Mouse (Mus musculus): Measurements from ENCODE around the gene Cog8.

Gene Cog8

GRCm38 (mm10) chr8:107056076-107056972, at the start of gene Cog8, which contains the start of gene Nip7:
Cog8 (minus strand) TSS chr8:107056689.
Nip7 (plus strand) TSS chr8:107056877.
- peak; percentile 97 for DNase-seq (ENCODE audit: low spot score)

DNA sequence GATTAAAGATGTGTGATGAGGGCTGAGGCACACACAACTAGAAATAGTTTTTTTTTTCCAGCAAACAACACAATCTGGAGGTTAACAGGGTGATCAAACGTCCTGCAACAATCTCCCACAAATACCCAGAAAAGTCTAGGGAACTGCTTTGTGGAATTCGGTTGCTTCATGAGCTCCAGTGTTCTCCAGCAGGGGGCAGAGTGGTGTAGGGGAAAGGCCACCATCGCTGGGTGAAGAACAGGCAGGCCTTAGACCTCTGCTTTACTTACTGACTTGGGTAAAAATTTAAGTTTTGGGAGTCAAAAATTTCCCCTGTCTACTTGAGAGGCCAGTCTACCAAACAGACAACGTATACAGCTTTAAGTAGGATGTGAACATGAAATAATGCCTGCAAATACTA, 48.1 kb upstream of the Cog8 start:
- peak; percentile 65 for DNase-seq (ENCODE audit: low spot score)

GRCm38 (mm10) chr8:107100635-107101034, 44.1 kb upstream of the Cog8 start:
- no peak for DNase-seq (ENCODE audit: low spot score)

- DNase-seq (ENCODE audit: low spot score): peak; percentile 95
Measured at GRCm38 (mm10) chr8:107096366-107097036, 40.0 kb upstream of the Cog8 start, which contains the start of gene Terf2. Terf2 (minus strand) TSS chr8:107096547.

DNA sequence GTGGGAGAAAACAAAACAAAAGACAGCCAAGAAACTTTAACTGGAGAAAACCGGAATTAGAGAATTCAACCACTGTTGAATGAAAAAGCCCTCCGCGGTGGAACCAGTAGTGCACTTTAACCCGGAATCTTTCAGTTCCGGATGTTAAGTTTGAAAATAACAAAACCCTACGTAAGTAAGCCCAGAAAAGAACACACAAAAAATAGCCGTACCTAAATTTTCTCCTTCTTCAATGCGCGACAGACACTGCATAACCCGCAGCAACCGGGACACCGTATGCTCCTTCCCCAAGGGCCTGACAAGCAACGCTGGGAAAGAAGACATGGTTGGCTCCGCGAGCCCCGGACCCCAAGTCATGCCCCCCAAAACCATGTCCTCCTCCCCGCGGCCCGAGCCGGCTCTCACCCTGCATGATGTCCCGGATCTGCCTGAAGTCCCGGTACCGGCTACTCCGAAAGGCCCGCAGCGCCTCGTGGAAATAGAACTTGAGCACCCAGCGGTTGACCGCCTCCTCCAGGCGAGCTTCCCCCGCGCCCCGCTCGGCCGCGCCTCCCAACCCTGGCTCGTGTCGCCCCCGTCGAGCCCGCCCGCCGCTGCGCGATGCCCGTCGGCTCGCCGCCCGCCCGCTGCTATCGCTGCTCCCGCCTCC, 39.4 kb upstream of the Cog8 start:
- no peak for DNase-seq (ENCODE audit: low spot score)

DNA sequence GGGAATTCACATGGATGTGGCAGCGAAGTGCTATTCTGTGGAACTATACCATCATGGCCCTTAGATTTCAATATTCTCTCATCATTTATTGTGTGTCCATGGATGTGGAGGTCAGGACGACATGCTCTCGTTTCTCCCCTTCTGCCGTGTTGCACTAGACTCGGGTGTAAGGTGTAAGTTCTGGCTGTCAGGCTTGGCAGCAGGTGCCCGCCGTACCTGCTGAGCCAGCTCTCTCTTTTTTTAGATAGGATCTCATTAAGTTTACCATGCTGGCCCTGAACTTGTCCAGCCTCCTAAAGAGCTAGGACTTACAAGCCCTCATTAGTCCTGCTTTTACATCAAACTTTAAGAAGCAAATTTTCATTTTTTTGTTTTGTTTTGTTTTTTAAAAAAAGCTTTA, 34.0 kb upstream of the Cog8 start:
- DNase-seq (ENCODE audit: low spot score): no peak

DNA sequence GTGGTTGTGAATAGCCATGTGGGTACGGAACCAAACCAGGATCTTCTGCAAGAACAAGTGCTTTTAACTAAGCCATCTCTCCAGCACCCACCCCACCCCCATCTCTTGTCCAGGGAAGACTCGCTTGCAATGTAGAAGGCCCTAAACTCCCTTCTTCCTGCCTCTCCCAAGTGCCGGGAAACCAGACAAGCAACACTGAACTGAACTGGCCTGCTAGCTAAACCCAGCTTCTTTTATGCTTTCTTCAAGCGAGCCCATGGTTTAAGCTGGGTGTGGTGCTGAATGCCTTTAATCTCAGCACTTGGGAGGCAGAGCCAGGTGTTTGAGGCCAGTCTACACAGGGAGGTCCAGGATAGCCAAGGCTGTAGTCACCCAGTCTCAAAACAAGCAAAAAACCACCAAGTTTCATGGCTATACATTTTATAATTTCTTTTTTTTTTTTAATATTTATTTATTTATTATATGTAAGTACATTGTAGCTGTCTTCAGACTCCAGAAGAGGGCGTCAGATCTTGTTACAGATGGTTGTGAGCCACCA, 32.1 kb upstream of the Cog8 start:
- no peak for DNase-seq (ENCODE audit: low spot score)

- no peak for DNase-seq (ENCODE audit: low spot score)
Measured at GRCm38 (mm10) chr8:107086018-107086417, 29.5 kb upstream of the Cog8 start.

DNA sequence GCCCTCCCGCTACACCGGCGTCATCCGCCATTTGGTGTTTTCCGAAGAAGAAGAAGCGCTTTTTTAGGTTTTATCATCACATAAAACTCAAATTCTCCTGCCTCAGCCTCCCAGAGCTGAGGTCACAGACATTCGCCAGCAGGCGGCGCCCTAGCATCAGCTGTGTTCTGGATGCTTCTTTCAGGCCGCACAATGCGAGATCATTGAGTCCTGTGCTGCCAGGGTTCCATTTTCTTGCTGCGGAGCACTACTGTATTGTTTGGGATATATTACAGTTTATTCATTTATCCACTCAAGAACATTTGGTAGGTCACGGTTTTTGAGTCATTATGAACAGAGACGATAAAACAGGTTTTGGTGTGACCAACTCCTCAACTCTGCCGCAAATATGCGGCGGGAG, 28.9 kb upstream of the Cog8 start:
- DNase-seq (ENCODE audit: low spot score): no peak

DNA sequence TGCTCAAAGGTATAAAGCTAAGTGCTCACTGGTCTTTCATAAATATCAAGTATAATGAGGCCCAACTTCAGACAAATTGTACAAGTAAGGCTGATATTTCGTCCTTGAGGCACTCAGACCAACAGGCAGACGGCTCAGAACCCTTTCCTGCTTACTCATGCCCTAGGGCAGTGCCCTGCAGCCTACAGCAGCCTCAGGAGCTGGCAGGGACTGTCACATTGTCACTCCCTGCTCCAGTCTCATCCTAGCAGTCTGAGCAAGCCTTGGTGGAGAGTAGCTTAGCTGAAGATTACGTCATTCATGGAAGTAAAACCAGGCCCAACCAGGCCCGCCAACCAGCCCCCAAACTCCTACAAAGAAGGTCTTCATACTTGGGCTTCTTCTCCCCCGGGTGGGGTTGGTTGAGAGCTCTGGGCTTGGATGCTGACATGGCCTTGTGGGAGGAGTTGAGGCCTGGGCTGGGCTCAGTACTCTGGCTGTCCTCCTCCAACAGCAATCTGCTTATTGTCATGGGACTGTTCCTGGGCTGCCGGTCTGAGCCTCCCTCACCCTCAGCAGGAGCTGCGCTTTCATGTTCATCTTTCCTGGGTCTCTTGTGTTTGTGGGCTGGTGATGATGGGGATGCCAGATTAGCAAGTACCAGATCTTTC, 19.9 kb upstream of the Cog8 start:
- DNase-seq (ENCODE audit: low spot score): no peak

DNA sequence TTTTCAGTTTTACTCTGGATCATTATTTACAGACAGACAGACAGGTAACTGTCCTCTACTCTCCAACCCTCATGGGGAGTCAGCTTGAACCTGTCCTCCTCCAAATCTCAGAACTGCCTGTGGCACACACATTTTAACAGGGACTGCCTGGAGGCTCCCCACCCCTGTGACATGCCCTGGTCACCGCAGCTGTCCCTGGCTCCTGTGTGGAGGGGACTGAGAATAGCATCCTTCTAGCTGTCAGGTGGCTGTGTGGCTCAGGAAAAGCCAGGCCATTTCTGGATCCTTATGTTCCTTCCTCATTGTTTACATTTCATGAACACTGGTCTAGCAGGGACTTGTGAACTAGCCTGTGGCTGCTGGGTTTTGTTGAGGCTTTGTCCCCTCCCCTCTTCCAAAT, 17.6 kb upstream of the Cog8 start:
- no peak for DNase-seq (ENCODE audit: low spot score)

- no peak for DNase-seq (ENCODE audit: low spot score)
Measured at GRCm38 (mm10) chr8:107073706-107074105, 17.2 kb upstream of the Cog8 start.

DNA sequence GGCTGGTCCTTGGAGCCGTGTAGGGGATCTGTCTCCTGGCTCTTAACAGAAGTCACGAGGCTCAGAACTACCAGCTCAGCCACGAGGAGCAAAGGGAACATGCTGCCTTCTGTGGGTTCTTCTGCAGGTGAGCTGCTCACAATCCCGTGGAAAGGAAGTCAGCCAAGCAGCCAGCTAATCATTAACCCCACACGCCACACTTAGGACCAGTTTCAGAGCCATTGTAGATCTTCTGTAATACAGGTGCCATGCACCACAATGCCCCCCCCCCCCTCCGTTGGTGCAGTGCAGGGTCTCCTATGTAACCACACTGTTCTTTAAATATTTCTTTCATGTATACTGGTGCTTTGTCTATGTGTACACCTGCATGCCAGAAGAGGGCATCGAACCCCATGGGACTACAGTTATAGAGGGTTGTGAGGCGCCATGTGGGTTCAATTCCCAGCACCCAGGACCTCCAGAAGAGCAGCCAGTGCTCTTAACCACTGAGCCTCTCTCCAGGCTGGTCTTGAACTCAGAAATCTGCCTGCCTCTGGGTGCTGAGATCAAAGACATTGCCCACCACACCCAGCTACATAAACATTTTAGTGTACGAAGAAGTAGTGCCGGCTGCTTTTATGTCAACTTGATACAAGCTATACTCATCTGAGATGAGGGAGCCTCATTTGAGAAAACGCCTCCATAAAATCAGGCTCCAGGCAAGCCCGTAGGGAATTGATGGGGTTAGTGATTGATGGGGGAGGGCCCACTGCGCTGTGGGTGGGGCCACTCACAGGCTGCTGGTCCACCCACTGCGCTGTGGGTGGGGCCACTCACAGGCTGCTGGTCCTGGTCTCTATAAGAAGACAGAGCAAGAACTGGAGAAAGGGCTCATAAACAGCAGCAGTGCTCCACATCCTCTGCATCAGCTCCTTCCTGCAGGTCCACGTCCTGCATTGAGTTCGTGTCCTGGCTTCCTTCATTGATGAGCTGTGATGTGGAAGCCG, 9.3 kb upstream of the Cog8 start, which contains the start of gene Tmed6:
Gene Tmed6 (minus strand): TSS at position 134 of the 986 bp plus-strand sequence.
- DNase-seq (ENCODE audit: low spot score): no peak

DNA sequence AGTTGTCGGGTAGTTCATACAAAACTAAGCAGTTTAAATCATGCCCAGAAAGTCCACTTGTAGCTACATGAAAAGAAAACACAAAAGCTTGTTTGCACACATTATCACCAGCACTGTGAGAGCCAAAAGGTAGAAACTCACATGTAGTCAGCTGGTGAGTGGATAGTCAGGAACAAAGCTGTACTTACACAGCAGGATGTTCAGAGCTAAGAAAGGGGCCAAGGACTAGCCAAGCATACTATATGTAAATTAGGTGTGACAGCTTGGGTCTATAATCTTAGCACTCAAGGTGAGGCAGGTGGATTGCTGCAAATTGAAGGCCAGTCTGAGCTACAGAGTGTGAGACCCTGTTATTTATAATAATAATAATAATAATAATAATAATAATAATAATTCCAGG, 6.1 kb upstream of the Cog8 start:
- no peak for DNase-seq (ENCODE audit: low spot score)

DNA sequence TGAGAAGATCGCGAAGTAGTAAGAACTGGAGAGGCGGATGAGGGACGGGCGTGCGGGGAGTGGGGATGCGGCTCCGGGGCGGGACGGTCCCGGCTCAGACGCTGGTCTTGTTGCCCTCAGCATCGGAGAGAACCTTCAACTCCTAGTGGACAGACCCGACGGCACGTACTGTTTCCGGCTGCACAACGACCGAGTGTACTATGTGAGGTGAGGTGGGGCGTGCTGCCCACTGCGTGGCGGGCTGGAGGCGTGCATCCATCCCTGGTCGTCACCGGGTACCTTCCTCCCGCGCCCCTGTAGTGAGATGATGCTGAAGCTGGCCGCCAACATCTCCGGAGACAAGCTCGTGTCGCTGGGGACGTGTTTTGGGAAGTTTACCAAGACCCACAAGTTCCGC, 482 bp upstream of the Cog8 start:
- peak; percentile 37 for DNase-seq (ENCODE audit: low spot score)

- no peak for DNase-seq (ENCODE audit: low spot score)
Measured at GRCm38 (mm10) chr8:107052046-107052445, 4.4 kb downstream of the Cog8 start.

- no peak for DNase-seq (ENCODE audit: low spot score)
Measured at GRCm38 (mm10) chr8:107049480-107049879, 7.0 kb downstream of the Cog8 start.

DNA sequence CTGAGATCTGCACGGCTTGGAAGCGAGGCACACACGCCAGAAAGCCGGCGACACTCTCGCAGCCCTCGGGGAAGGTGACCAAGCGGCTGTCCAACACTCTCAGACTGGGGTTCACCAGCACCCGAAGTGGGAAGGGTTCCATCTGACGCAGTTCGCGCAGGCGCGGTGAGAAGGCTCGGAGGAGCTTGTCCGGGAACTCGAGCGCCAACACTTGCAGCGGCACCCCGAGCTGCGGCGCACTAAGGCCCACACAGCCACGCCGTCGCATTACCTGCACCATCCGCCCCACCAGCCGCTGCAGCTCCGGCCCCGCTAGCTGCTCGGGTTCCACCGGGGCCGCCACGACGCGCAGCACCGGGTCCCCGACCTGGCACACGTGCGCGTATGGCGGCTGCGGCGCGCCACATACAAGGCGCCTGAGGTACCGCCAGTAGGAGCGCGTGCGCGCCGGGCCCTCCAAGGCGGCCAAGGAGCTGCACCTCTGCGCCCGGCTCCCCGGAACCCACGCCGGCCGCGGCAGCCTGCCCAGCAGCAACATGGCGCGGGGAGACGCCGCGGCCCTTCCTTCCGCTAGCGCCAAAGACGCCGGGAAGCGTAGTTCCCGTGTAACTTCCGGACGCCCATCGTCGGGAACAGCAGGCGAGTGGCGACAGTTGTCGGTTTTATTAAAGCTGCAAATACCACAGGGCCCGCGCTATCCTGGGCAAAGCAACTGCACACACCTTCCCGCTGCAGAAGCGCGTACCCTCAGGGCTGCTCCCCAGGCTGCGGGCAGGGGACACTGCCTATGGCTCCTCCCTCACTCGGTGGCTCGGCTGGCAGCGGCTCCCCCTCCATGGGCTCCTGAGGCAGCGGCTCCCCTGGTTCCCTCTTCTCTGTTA, 8.2 kb downstream of the Cog8 start, which contains the start of gene Pdf:
Gene Pdf (minus strand): TSS at position 554 of the 881 bp plus-strand sequence.
- DNase-seq (ENCODE audit: low spot score): peak; percentile 84

- no peak for DNase-seq (ENCODE audit: low spot score)
Measured at GRCm38 (mm10) chr8:107046976-107047375, 9.5 kb downstream of the Cog8 start.
